Mouse (Mus musculus) myocyte (in vitro differentiated cells): ENCODE data around the gene Edar. TPM values are rescaled to one million over a fixed set of nuclear protein-coding genes. Genes with fewer than 3 reads are reported as not detected.

Experiments used
- H3K27me3 ChIP-seq: one replicate; pipeline ENCODE4 v1.6.1; 2011; ENCODE audit not compliant: control insufficient read depth, insufficient read depth, insufficient read length
- H3K36me3 ChIP-seq: one replicate; pipeline ENCODE4 v1.6.1; 2011; ENCODE audit not compliant: control insufficient read depth, insufficient read depth
- H3K4me2 ChIP-seq: one replicate; pipeline ENCODE4 v1.6.1; 2011; ENCODE audit warnings: low read depth, control low read depth
- H3K4me3 ChIP-seq: one replicate; pipeline ENCODE4 v1.5.1; 2011; ENCODE audit warnings: mild to moderate bottlenecking, control low read depth, moderate library complexity
- H3K79me2 ChIP-seq: one replicate; pipeline ENCODE4 v1.6.1; 2011; ENCODE audit not compliant: control insufficient read depth, insufficient read depth
- H3ac ChIP-seq: one replicate; pipeline ENCODE4 v1.6.1; 2011; ENCODE audit not compliant: control insufficient read depth, insufficient read length
- CEBPB ChIP-seq: IDR thresholded peaks from 2 replicates; pipeline ENCODE4 v1.6.1; 2011; ENCODE audit warnings: mild to moderate bottlenecking, moderate library complexity; ENCODE audit not compliant: poor library complexity, insufficient read depth, severe bottlenecking
- E2F4 ChIP-seq: IDR thresholded peaks from one replicate; pipeline ENCODE4 v1.6.1; 2011; ENCODE audit warnings: mild to moderate bottlenecking, control low read depth, moderate library complexity; ENCODE audit not compliant: insufficient read depth
- MAX ChIP-seq: IDR thresholded peaks from one replicate; pipeline ENCODE4 v1.6.1; 2011; ENCODE audit warnings: low read depth, mild to moderate bottlenecking, control low read depth
- MYOD1 ChIP-seq, 3 experiments: IDR thresholded peaks; one replicate each; pipeline ENCODE4 v1.6.1; 2011; ENCODE audit warnings: control low read depth in 2 of 3, low read depth in 2 of 3, mild to moderate bottlenecking in 2 of 3, moderate library complexity in 1 of 3; ENCODE audit not compliant: insufficient read length in 2 of 3, control insufficient read depth in 1 of 3
- MYOG ChIP-seq, 3 experiments: IDR thresholded peaks; one replicate each; pipeline ENCODE4 v1.6.1; 2011; ENCODE audit warnings: control low read depth in 2 of 3, low read depth in 2 of 3, mild to moderate bottlenecking in 2 of 3; ENCODE audit not compliant: insufficient read length in 2 of 3, control insufficient read depth in 1 of 3, insufficient read depth in 1 of 3
- POLR2A ChIP-seq: IDR thresholded peaks from one replicate; pipeline ENCODE4 v1.6.1; 2011; ENCODE audit warnings: low read depth, mild to moderate bottlenecking, control low read depth, moderate library complexity; ENCODE audit not compliant: insufficient read length
- POLR2AphosphoS2 ChIP-seq: IDR thresholded peaks from one replicate; pipeline ENCODE4 v1.6.1; 2011; ENCODE audit warnings: low read depth, control low read depth; ENCODE audit not compliant: insufficient read length
- REST ChIP-seq: IDR thresholded peaks from one replicate; pipeline ENCODE4 v1.6.1; 2011; ENCODE audit warnings: mild to moderate bottlenecking, control low read depth, moderate library complexity; ENCODE audit not compliant: insufficient read depth, insufficient read length
- SRF ChIP-seq: IDR thresholded peaks from one replicate; pipeline ENCODE4 v1.6.1; 2011; ENCODE audit warnings: low read depth; ENCODE audit not compliant: control insufficient read depth, insufficient read length
- TCF12 ChIP-seq: IDR thresholded peaks from one replicate; pipeline ENCODE4 v1.6.1; 2011; ENCODE audit warnings: mild to moderate bottlenecking, control low read depth; ENCODE audit not compliant: poor library complexity, insufficient read depth, severe bottlenecking
- TCF3 ChIP-seq: IDR thresholded peaks from one replicate; pipeline ENCODE4 v1.6.1; 2011; ENCODE audit warnings: low read depth, control low read depth; ENCODE audit not compliant: insufficient read length
- USF1 ChIP-seq: IDR thresholded peaks from one replicate; pipeline ENCODE4 v1.6.1; 2011; ENCODE audit warnings: low read depth, mild to moderate bottlenecking, control low read depth, moderate library complexity
- polyA plus RNA-seq: library from polyadenylated mRNA; unstranded; fragments of >200 nt; fragmentation: generic; extraction: Trizol; gene quantifications from one replicate; pipeline ENCODE4 v1.2.1, GENCODE M21; 2012; ENCODE audit warnings: missing spikeins

Edar gene
- polyA plus RNA-seq, 1 experiment, result not detected

GRCm38 (mm10) chr10:58616565-58616964 lies 58.9 kb downstream of the Edar start:
- H3K79me2 ChIP-seq, result no peaks in the 10 kb centered on the region
- no peak overlapping the region for H3ac ChIP-seq
- TF ChIP-seq POLR2AphosphoS2, result no peak
- no peak for TF ChIP-seq E2F4
- no peak for TF ChIP-seq MYOD1 (IDR thresholded peaks at IDR 0.05; ENCODE audit: control insufficient read depth in 1 of 3, insufficient read length in 2 of 3, low read depth in 2 of 3)
- TF ChIP-seq MAX, result no peak
- no peak for TF ChIP-seq TCF3
- no peak for TF ChIP-seq POLR2A
- no peak for TF ChIP-seq TCF12
- no peak for TF ChIP-seq SRF
- no peak for TF ChIP-seq MYOG (IDR thresholded peaks at IDR 0.05; ENCODE audit: control insufficient read depth in 1 of 3, insufficient read depth in 1 of 3, insufficient read length in 2 of 3, low read depth in 2 of 3)
- TF ChIP-seq USF1, result no peak
- TF ChIP-seq CEBPB, result no peak
- no peak for TF ChIP-seq REST
- H3K4me2 ChIP-seq, result no peak overlapping the region
- peaks cover 9% of the 10 kb centered on the region for H3K27me3 ChIP-seq
- H3K36me3 ChIP-seq, result no peaks in the 10 kb centered on the region
- H3K4me3 ChIP-seq, result no peak overlapping the region

GRCm38 (mm10) chr10:58614601-58615000 lies 60.9 kb downstream of the Edar start:
- peaks cover 9% of the 10 kb centered on the region for H3K27me3 ChIP-seq
- H3K79me2 ChIP-seq, result no peaks in the 10 kb centered on the region
- H3ac ChIP-seq, result no peak overlapping the region
- TF ChIP-seq USF1, result no peak
- TF ChIP-seq REST, result no peak
- TF ChIP-seq MYOG (IDR thresholded peaks at IDR 0.05; ENCODE audit: control insufficient read depth in 1 of 3, insufficient read depth in 1 of 3, insufficient read length in 2 of 3, low read depth in 2 of 3), result no peak
- no peak for TF ChIP-seq MYOD1 (IDR thresholded peaks at IDR 0.05; ENCODE audit: control insufficient read depth in 1 of 3, insufficient read length in 2 of 3, low read depth in 2 of 3)
- TF ChIP-seq POLR2AphosphoS2, result no peak
- TF ChIP-seq MAX, result no peak
- TF ChIP-seq SRF, result no peak
- TF ChIP-seq POLR2A, result no peak
- no peak for TF ChIP-seq E2F4
- TF ChIP-seq TCF3, result no peak
- no peak overlapping the region for H3K4me2 ChIP-seq
- H3K4me3 ChIP-seq, result no peak overlapping the region
- no peaks in the 10 kb centered on the region for H3K36me3 ChIP-seq

- Histone ChIP-seq H3K4me3 (no peak overlapping the region), H3K27me3 (no peaks in the 10 kb centered on the region), H3K36me3 (no peaks in the 10 kb centered on the region), H3K4me2 (no peak overlapping the region), H3ac (no peak overlapping the region), H3K79me2 (no peaks in the 10 kb centered on the region)
- TF ChIP-seq MAX, result no peak
- no peak for TF ChIP-seq TCF3
- TF ChIP-seq MYOD1 (IDR thresholded peaks at IDR 0.05; ENCODE audit: control insufficient read depth in 1 of 3, insufficient read length in 2 of 3, low read depth in 2 of 3), result no peak
- TF ChIP-seq CEBPB, result no peak
- no peak for TF ChIP-seq USF1
- no peak for TF ChIP-seq E2F4
- no peak for TF ChIP-seq TCF12
- TF ChIP-seq SRF, result no peak
- TF ChIP-seq MYOG (IDR thresholded peaks at IDR 0.05; ENCODE audit: control insufficient read depth in 1 of 3, insufficient read depth in 1 of 3, insufficient read length in 2 of 3, low read depth in 2 of 3), result no peak
- no peak for TF ChIP-seq POLR2A
- no peak for TF ChIP-seq REST
Measured at GRCm38 (mm10) chr10:58610484-58611261, 64.8 kb downstream of the Edar start.

DNA sequence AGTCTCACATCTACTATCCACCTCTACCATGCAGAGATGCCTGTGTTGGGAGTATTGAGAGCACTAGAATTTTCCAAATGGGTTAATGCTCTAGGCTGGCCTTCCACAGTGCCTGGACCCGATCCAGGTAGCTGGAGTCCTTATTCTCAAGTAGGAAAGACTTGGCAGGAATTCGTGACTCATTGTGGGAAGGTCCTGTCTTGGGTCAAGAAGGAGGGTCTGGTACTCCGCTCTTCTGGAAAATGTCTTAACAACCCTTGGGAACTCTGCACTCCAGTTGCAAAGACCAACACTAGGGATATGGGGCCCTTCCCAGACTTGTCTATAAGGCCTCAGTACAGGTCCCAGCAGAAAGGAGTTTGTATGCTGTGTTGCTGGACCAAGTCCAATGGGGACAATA lies 66.6 kb downstream of the Edar start:
- Histone ChIP-seq H3K27me3 (no peaks in the 10 kb centered on the region), H3K79me2 (no peaks in the 10 kb centered on the region), H3K4me2 (no peak overlapping the region), H3K4me3 (no peak overlapping the region), H3K36me3 (no peaks in the 10 kb centered on the region), H3ac (no peak overlapping the region)
- TF ChIP-seq CEBPB (no peak), POLR2A (no peak), MAX (no peak), SRF (no peak), POLR2AphosphoS2 (no peak), TCF12 (no peak), MYOD1 (IDR thresholded peaks at IDR 0.05; ENCODE audit: control insufficient read depth in 1 of 3, insufficient read length in 2 of 3, low read depth in 2 of 3) (no peak), REST (no peak)

DNA sequence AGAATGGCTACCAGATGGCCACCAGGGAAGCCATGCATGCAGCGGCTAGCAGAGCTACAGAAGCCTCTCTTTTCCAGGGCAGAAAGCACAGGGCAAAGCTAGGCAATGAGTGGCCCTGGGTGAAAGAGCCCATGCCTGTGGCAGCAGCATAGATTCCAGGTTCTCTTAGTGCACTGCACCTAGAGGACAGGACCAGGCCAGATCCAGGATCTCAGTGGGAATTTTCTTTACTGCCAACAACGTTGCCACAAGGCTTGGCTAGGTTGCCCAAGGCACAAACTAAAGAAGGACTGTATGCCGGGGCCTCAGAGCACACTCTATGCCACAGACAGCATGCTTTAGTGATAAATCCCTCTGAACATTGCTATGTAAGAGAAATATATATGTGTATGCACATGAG lies 69.1 kb downstream of the Edar start:
- Histone ChIP-seq H3K4me2 (no peak overlapping the region), H3K4me3 (no peak overlapping the region), H3K36me3 (no peaks in the 10 kb centered on the region), H3K79me2 (no peaks in the 10 kb centered on the region), H3K27me3 (no peaks in the 10 kb centered on the region), H3ac (no peak overlapping the region)
- TF ChIP-seq POLR2A (no peak), MAX (no peak), POLR2AphosphoS2 (no peak), CEBPB (no peak), SRF (no peak), TCF3 (no peak), TCF12 (no peak), REST (no peak), MYOG (IDR thresholded peaks at IDR 0.05; ENCODE audit: control insufficient read depth in 1 of 3, insufficient read depth in 1 of 3, insufficient read length in 2 of 3, low read depth in 2 of 3) (no peak), USF1 (no peak), E2F4 (no peak), MYOD1 (IDR thresholded peaks at IDR 0.05; ENCODE audit: control insufficient read depth in 1 of 3, insufficient read length in 2 of 3, low read depth in 2 of 3) (no peak)
